Comparison of ENCODE assay signal across 1 mouse cellular context in the genomic region with DNA sequence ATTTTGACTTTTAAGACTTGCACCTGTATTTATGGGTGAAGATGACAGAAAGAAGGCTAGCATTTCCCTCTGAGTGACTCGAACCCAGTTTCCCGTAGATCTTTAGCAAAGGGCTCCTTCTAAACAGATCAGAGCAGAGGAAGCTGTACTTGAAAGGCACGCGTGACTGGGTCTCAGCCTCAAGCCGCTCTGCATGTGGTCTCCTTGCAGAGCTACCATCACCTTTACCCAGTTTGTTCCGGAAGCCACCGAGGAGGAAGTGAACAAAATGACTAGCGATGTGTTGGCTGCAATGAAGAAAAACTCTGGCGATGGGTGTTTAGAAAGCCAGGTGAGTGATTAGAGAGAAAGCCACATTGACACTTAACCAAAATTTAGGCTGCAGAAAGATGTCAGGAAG.
TF ChIP-seq lines count a peak whose summit lies in the region.

No protein-coding gene starts in this region.

TF ChIP-seq in CH12.LX, 34 proteins besides CTCF, POLR2A, EP300 and RAD21 (continued from another document):
- no peak for TF ChIP-seq ZMIZ1 (IDR thresholded peaks at IDR 0.05; ENCODE audit: low read depth, low read length)
- no peak for TF ChIP-seq USF2 (conservative IDR thresholded peaks at IDR 0.05; ENCODE audit: low read depth, low read length)
- TF ChIP-seq MAX (IDR thresholded peaks at IDR 0.05; ENCODE audit: low read length), result peak; percentile 65; the same call in 1 of the 2 replicates
- no peak for TF ChIP-seq RCOR1 (conservative IDR thresholded peaks at IDR 0.05; ENCODE audit: low read depth, low read length)
- TF ChIP-seq MYC (IDR thresholded peaks at IDR 0.05; ENCODE audit: low read depth, low read length), result peak; percentile 86
- peak; percentile 57; the same call in 1 of the 2 replicates for TF ChIP-seq ETS1 (conservative IDR thresholded peaks at IDR 0.05; ENCODE audit: low read depth, low read length)
- TF ChIP-seq NELFE (IDR thresholded peaks at IDR 0.05; ENCODE audit: low read depth, low read length), result no peak
- TF ChIP-seq TCF12 (IDR thresholded peaks at IDR 0.05; ENCODE audit: low read depth, low read length), result peak; percentile 40; the same call in 1 of the 2 replicates
- TF ChIP-seq PAX5 (IDR thresholded peaks at IDR 0.05; ENCODE audit: low read length), result no peak
- no peak for TF ChIP-seq MAZ (IDR thresholded peaks at IDR 0.05; ENCODE audit: low read depth, low read length)
- peak; percentile 45; the same call in 1 of the 2 replicates for TF ChIP-seq IRF4 (IDR thresholded peaks at IDR 0.05; ENCODE audit: low read depth, low read length)
- peak; percentile 42; the same call in 1 of the 2 replicates for TF ChIP-seq JUND (conservative IDR thresholded peaks at IDR 0.05; ENCODE audit: low read depth, low read length)
- TF ChIP-seq ELF1 (IDR thresholded peaks at IDR 0.05; ENCODE audit: low read depth, low read length), result peak; percentile 74
